Mouse (Mus musculus): ENCODE data around the gene Asb8. TPM values are rescaled to one million over a fixed set of nuclear protein-coding genes. Genes with fewer than 3 reads are reported as not detected.

Asb8 gene
- total RNA-seq, 2 experiments from 2014 or later: 40.8 to 40.9 TPM

DNA sequence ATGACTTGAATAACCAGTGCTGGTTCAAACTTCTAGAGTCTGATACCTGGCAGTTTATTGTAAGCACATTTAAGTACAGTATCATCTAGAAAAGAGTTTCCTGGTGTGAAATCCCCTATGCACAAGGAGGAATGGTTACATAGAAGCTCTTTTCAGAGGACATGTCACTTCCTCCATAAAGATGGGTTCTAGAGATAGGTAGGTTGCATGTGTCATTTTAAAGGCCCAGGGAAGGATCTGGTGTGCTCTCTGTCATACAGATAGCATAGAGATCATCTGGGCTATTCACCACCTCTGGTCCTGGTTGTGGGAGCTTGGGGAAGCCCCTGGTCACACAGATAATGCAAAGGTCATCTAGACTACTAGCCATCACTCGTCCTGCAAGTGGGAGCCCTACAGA is 8.2 kb downstream of the Asb8 start:
- no peak for DNase-seq (ENCODE audit: low spot score in 2 of 2)

GRCm38 (mm10) chr15:98155944-98156343 is 9.5 kb downstream of the Asb8 start:
- no peak for DNase-seq (ENCODE audit: low spot score in 2 of 2)

DNA sequence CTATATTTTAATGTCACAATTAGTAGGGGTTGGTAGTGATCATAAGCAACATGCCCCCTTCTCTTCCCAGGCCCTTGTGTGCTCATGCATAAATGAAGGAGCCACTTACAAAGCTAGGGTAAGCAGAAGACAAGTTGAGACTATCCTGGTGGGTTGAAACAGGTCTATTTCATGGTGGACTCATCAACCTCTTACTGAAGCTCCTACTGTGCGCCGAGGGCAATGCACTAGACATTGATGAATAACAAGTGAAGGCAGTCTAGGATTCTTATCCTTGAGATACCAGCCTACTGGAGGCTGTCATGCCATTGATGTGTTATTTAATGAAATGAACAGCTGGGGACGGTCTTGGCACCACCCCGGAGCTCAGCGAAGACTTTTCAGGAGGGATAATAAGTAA is 10.2 kb downstream of the Asb8 start:
- DNase-seq (ENCODE audit: low spot score in 2 of 2): no peak

- no peak for DNase-seq (ENCODE audit: low spot score in 2 of 2)
These were observed 10.8 kb downstream of the Asb8 start for GRCm38 (mm10) chr15:98154631-98155030.

- no peak for DNase-seq (ENCODE audit: low spot score in 2 of 2)
These were observed 11.3 kb downstream of the Asb8 start for GRCm38 (mm10) chr15:98154146-98154545.

GRCm38 (mm10) chr15:98153625-98154024 is 11.8 kb downstream of the Asb8 start:
- no peak for DNase-seq (ENCODE audit: low spot score in 2 of 2)

DNA sequence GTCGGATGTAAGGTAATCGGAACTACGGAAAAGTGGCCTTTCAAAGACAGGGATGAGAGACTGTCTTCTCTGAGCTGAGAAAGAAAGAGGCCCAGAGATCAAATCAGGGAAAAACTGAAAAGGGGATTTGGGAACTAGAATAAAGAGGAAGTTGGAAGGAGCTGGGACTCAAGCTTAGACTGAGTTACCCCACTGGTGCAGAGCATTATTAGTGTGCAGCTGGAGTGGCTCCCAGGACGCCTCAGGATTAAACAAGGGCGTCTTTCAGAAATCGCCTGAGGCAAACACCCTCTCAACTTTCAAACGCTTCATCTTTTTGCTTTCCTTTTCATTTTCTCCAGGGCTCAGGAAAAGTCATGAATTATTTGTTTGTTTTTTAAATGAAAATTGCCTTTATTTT is 12.5 kb downstream of the Asb8 start:
- DNase-seq (ENCODE audit: low spot score in 2 of 2): no peak

- no peak for DNase-seq (ENCODE audit: low spot score in 2 of 2)
These were observed 16.2 kb downstream of the Asb8 start for GRCm38 (mm10) chr15:98149166-98149602.

- no peak for DNase-seq (ENCODE audit: low spot score in 2 of 2)
These were observed 17.1 kb downstream of the Asb8 start for GRCm38 (mm10) chr15:98148356-98148755.

DNA sequence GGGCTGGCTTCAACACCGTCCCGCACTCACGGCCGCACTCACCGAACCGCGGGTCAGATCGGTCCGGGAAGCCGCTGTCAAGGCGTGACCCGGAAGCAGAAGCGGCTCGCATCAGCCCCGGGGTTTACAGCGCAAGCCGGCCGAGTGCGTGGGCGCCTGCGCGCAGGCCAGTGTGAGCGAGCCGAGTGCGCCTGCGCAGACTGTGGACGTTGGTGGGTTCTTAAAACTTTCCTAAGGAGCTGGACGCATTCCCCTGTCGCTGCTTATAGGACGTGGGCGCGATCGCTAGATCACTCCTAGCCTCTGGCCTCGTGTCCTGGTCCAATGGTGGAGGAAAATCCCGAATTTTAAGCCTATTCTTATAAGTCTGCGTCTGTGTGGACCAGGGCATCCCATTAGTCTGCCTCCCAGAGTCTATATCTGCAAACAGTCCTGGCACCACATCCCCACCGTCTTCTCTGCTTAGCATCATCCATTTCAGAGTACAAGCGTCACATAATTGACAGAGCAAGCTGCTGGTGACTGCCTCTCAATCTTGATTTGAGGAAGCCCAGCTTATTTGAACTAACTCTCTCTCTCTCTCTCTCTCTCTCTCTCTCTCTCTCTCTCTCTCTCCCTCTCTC is 19.8 kb downstream of the Asb8 start:
- peak; percentile 93 to 95 for DNase-seq (ENCODE audit: low spot score in 2 of 2)

DNA sequence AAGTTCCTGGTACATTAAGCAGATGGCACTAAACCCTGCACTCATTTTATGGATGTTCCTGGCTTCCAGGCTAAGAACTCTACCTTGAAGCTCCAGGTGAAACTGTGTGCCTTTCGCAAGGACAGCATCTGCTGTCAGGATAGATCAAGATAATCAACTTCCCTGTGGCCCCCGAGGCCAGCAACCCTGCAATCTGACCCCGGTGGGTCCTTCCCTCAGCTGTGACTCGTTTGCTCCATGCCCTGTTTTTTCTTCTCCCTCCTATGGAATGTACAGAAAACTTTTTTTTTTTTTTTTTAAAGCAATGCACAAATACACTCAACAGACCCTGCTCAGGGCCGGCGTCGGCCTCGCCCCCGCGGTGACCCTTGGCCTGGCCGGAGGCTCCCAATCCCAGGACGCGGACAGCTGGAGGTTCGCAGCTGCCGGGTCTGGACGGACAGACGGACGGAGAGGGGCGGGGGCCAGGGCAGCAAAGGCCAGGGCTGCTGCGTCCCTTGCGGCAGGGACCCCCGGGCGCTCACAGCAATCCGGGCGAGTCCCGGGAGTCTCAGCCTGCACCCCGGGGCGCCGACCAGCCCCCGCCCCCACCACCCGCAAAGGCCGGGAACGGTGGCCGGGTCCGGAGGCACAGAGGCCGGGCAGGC is 20.4 kb downstream of the Asb8 start:
- DNase-seq (ENCODE audit: low spot score in 2 of 2): no peak

DNA sequence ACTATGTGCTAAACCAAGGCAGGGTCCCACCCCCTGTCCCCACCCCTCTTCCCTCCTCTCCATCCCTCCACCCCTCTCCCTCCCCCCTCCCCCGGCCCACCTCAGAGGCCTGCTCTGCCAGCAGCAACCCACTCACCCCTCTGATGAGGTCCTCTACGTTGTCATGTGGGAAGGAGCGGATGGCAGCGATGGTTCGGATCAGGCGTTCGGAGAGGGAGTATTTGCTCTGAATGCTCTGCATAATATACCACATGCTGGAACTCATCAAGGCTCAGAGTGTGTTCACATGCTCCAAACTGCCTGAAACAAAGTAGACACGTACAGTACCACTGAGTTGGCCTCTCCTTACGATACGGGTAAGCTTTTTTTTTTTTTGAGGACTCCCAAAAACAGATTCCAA is 22.9 kb downstream of the Asb8 start:
- no peak for DNase-seq (ENCODE audit: low spot score in 2 of 2)

DNA sequence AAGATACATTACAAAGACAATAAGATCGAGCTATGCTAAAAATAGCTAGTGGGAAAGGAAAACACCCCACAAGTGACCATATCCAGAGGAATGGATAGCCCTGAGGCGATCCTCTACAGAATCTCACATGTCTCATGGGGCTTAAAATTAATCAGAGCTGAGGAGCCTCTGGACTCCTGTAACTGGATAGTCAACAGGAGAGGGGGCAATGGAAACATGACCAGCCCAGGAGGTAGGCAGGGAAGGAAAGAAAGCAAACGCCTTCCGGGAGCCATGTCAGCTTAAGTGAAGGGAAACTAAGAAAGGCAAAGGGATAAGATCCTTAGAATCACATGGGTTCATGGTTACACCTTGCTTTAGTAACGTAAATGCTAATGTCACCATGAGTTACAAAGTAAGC is 24.6 kb downstream of the Asb8 start:
- no peak for DNase-seq (ENCODE audit: low spot score in 2 of 2)

DNA sequence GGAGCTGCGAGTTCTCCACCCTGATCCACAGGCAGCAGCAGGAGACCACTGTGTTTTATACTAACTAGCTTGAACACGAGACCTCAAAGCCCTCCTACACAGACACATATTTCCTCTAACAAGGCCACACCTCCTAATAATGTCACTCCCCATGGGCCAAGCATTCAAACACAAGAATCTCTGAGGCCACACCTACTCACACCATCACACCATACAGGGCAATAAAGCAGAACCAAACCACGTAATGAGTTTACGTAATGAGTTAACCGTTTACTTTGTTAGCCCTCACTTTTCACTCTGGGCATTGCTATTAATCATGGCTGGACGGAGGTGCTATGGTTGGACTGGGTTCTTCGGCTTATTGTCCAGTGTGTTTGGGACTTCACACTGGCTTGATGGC is 25.7 kb downstream of the Asb8 start:
- no peak for DNase-seq (ENCODE audit: low spot score in 2 of 2)

DNA sequence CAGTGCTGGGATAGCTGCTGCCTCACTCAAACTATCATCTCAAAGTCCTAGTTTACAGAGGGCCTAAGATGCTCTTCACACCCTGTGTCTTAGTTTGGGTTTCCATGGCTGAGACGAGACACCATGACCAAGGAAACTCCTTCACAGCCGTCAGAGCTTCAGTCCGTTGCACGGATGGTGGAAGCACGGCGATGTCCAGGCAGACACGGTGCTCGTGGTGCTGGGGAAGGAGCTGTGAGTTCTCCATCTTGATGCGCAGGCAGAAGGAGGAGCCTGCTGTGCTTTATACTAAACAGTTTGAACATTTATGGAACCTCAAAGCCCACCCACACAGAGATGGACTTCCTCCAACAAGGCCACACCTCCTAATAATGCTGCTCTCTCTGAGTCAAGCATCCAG is 28.6 kb downstream of the Asb8 start:
- DNase-seq (ENCODE audit: low spot score in 2 of 2): no peak

DNA sequence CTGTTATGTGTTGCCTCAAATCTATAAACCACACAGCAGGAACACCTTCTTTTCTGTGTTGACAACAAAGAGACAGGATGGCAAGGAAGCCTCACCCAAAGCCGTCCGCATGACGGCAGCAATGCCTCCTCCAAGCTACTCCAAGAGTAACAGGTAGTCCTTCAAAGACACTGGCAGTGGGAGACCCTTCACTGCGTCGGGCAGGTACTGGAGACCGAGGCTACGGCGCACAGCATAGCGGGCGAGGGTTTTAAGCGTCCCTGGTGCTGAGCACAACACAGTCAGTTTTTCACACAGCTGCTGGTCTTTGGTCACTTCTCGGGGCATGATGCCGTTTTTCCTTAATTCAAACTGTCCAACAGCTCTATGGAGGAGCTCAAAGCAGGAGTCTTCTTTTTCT is 29.8 kb downstream of the Asb8 start:
- DNase-seq (ENCODE audit: low spot score in 2 of 2): no peak

DNA sequence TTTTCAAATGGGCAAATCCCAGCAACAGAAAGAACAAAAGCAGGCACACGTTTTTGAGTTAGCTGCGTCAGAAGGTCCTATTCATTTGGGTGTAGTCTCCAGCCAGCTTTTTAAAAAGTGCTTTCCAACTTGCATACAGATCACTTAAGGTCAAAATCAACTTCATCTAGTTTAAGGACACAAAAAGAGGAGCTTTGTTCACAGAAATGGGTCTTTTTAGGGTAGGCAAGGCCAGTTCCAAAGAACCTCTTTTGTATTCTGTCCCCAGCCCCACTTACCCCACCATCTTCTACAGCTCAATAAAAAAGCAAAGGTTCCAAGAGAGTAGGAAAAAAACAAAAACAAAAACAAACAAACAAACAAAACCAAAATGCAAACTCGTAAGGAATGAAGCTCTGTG is 30.8 kb downstream of the Asb8 start:
- DNase-seq (ENCODE audit: low spot score in 2 of 2): no peak

- peak; percentile 45 to 48 for DNase-seq (ENCODE audit: low spot score in 2 of 2)
These were observed 31.4 kb downstream of the Asb8 start for GRCm38 (mm10) chr15:98134034-98134433.

GRCm38 (mm10) chr15:98133471-98133870 is 32.0 kb downstream of the Asb8 start:
- DNase-seq (ENCODE audit: low spot score in 2 of 2): no peak

- no peak for DNase-seq (ENCODE audit: low spot score in 2 of 2)
These were observed 33.3 kb downstream of the Asb8 start for GRCm38 (mm10) chr15:98131942-98132655.

DNA sequence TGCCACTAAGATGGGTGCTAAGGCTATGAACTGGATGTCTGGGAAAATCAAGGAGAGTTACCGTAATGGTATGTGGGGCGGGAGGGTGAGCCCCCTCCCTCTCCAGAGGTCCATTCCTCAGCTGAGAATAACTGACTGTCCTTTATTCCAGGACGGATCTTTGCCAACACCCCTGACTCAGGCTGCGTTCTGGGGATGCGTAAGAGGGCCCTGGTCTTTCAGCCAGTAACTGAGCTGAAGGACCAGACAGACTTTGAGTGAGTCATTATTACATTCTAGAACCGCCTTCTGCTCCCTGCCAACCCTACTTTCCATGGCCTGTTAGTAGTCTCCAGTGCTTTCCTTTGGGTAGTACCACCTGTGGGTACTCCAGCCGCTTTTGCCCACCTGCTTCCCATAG is 34.0 kb downstream of the Asb8 start:
- no peak for DNase-seq (ENCODE audit: low spot score in 2 of 2)

DNA sequence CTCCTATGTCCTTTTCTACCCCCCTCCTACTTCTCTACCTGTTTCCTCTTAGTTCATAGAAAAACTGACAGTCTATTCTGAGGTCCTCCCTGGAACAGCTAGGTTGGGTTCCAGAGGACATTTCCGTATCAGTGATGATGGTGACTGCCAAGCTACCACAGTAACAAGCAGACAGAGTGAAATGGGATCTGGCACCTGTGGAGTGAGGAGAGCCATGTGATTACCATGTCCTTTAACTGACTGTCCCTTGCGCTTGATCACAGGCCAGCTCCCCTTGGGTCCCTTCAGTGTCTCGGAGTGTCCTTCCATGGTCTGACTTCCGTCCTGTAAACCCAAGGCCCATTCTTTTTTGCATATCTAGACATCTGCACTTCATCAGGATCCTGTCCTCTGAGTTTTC is 34.4 kb downstream of the Asb8 start:
- DNase-seq (ENCODE audit: low spot score in 2 of 2): no peak

GRCm38 (mm10) chr15:98120831-98121230 is 44.6 kb downstream of the Asb8 start:
- DNase-seq (ENCODE audit: low spot score in 2 of 2): no peak

Data from layer of hippocampus, postnatal 10 days (tissue).